Mouse (Mus musculus): ENCODE results near the gene Mecom.

- TF ChIP-seq CTCF (IDR thresholded peaks at IDR 0.05; ENCODE audit: borderline replicate concordance, insufficient read depth, low read length) (no peak), POLR2A (IDR thresholded peaks at IDR 0.05; ENCODE audit: low read depth, low read length) (no peak)
Measured at GRCm38 (mm10) chr3:30195186-30195585, 352.6 kb downstream of the Mecom start.
